Mouse (Mus musculus): ENCODE data around the gene Vps37d.
"Not testable (repeated sequence)": the region's sequence is repeated elsewhere in the genome, so short reads cannot be mapped to it uniquely, and the experiment has no call there.

Vps37d gene

DNA sequence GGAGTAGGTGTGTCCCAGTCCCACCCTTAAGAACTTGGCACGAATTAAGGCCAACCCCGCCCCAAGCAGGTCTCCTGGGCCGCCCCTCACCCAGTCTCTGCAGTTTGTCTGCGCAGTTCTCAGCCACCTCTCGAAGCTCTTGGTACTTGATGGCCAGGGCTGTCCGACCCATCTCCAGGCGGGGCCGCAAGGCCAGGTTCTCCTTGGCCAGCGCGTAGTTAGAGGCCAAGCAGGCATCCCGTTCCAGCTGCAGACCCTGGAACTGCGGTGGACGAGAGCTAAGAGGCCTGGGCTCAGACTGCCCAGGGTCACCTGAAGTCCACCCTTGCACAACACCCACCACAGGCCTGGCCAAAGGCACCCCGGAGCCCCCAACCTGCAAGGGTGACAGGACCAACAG, 1.7 kb downstream of the Vps37d start:
- DNase-seq (ENCODE audit: inconsistent age in 2 of 2, low spot score in 1 of 2): no peak

GRCm38 (mm10) chr5:135075655-135076054, 2.4 kb downstream of the Vps37d start:
- DNase-seq (ENCODE audit: inconsistent age in 2 of 2, low spot score in 1 of 2): no peak

DNA sequence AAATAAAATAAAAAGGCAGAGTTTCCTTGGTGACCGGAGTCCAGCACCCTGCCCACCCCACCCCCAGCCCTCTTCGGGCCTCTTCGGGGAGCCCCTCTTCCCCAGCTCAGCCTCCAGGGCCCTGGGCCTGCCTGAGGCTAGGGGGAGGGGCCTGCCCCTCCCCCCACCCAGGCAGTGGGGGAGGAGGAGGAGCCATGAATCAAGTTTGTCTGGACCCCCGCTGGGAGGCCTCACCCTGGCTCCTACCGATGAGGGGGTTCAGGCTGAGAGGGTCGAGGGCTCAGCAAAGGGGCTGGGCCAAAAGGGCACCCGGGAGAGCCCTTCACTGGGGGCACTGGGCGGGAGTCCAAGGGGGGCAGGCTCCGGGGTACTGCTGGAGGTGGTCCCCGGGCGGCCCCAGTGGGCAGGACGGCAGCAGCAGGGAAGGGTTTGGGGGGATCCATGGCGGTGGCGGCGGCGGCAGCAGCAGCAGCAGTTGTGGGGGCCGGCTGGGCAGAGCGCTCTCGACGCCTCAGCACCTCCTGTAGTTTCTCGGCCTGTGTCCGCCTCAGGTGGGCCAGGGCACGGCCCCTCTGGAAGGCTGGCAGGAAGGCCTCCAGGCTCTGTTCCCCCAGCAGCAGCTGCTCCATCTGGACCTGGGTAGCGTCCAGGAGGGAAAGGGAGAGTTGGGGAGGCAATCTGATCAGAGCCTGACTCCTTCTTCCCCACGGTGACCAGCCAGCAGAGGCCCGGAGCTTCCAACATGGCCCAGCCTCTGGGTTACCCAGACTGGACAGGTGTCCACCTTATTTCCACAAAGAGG, 4.5 kb downstream of the Vps37d start:
- DNase-seq (ENCODE audit: inconsistent age in 2 of 2, low spot score in 1 of 2): no peak

DNA sequence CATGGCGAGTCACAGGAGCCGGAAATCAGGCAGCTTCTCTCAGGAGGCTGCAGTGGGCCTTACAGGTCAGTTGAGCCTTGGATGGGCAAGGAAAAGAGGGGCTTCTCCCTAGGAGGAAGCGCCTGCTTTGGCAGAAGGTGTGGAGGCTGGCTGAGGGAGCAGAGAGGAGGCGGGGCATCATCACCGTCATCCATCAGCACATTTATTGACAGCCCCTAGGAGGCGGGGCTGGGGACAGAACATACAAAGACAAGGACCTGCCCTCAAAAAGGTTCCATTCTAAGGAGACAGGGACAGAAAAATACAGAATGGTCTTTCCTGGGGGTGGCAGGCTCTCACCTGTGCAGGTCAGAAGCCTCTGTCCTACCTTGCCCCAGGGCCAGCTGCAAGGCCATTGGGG, 5.3 kb downstream of the Vps37d start:
- DNase-seq (ENCODE audit: inconsistent age in 2 of 2, low spot score in 1 of 2): no peak

DNA sequence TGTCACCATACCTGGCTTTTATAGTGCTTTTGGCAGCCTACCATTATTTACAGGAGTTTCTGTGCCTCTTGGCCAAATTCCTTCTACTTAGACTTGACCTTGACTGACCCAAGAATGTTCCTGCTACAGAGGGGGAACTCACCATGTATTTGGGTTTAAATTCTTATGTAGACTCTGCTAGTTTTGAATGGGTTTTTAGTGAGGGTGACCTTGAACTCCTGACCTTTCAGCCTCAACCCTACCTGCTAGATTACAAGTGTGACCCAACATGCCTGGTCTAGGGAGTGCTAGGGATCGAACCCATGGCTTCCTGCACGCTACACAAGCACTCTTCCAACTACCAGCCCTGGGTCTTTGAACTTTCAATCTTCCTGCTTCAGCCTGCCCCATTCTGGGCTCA, 6.0 kb downstream of the Vps37d start:
- no peak for DNase-seq (ENCODE audit: inconsistent age in 2 of 2, low spot score in 1 of 2)

DNA sequence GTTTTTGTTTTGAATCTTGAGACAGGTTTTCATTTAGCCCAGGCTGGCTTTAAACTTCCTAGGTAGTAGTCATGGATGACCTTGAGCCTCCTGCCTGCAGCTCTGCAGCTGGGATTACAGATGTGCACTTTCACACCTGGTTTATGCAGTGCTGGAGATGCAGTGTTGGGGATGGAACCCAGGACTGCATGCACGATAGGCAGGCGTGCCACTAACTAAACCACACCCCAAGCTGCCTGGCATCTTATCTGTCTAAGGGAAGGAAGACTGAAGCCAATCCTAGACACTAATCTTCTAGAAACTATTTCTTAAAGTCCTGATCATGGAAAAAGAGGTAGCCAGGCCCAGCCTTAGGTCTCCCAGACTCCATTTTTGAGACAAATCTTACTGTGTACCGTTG, 7.6 kb downstream of the Vps37d start:
- DNase-seq (ENCODE audit: inconsistent age in 2 of 2, low spot score in 1 of 2): no peak

DNA sequence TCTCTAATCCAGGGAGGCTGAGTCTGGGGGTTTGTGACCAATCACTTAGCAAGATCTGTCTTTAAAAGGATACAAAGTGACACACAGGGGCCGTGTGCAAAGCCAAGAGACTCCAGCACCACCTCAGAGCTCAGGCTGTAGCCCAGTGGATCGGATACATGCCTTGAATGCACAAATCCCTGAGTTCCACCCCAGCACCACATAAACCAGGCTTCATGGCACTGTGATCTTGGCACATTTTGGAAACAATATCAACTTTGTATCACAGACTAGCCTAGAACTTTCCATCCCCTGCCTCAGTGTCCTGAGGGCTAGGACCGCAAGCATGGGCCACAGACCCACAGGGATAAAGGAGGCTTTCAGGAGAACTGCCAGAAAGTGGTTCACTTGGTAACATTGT, 12.1 kb downstream of the Vps37d start:
- DNase-seq (ENCODE audit: inconsistent age in 2 of 2, low spot score in 1 of 2): no peak

- not testable (repeated sequence) for DNase-seq (ENCODE audit: inconsistent age in 2 of 2, low spot score in 1 of 2)
These were observed 13.1 kb downstream of the Vps37d start, which contains the start of gene Bud23 for GRCm38 (mm10) chr5:135064909-135065446. Gene Bud23, minus strand, starts transcription at chr5:135064959.

DNA sequence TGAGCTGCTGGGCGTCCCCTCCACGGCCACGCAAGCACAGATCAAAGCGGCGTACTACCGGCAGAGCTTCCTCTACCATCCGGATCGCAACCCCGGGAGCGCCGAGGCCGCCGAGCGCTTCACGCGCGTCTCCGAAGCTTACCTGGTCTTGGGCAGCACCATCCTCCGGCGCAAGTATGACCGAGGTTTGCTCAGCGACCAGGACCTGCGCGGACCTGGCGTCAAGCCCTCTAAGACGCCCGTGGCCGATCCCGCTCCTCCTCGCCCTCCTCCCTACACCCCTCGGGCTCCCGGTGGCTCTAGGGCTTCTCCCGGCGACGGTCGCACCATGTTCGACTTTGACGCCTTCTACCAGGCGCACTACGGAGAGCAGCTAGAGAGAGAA, 13.7 kb downstream of the Vps37d start:
- DNase-seq (ENCODE audit: inconsistent age in 2 of 2, low spot score in 1 of 2): no peak

- peak; percentile 97 to 98 for DNase-seq (ENCODE audit: inconsistent age in 2 of 2, low spot score in 1 of 2)
These were observed 14.3 kb downstream of the Vps37d start, which contains the start of gene Dnajc30 for GRCm38 (mm10) chr5:135063629-135064381. Gene Dnajc30, plus strand, starts transcription at chr5:135064202.

- DNase-seq (ENCODE audit: inconsistent age in 2 of 2, low spot score in 1 of 2): no peak
These were observed 24.7 kb downstream of the Vps37d start for GRCm38 (mm10) chr5:135053356-135053755.

DNA sequence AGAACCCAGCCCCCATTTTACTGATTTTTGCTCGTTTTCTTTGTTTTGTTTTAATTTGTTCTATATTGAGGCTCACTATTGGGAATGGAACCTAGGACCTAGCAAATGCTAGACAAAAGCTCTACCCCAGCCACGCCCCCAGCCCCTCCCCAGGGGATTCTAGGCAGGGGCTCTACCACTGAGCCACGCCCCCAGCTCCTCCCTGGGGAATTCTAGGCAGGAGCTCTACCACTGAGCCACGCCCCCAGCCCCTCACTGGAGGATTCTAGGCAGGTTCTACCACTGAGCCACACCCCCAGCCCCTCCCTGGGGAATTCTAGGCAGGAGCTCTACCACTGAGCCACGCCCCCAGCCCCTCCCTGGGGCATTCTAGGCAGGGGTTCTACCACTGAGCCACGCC, 28.8 kb downstream of the Vps37d start:
- not testable (repeated sequence) for DNase-seq (ENCODE audit: inconsistent age in 2 of 2, low spot score in 1 of 2)

- no peak for DNase-seq (ENCODE audit: inconsistent age in 2 of 2, low spot score in 1 of 2)
These were observed 29.5 kb downstream of the Vps37d start for GRCm38 (mm10) chr5:135048539-135048938.

GRCm38 (mm10) chr5:135044575-135044974, 33.5 kb downstream of the Vps37d start:
- no peak for DNase-seq (ENCODE audit: inconsistent age in 2 of 2, low spot score in 1 of 2)

GRCm38 (mm10) chr5:135042105-135042788, 35.8 kb downstream of the Vps37d start:
- DNase-seq (ENCODE audit: inconsistent age in 2 of 2, low spot score in 1 of 2): no peak

DNA sequence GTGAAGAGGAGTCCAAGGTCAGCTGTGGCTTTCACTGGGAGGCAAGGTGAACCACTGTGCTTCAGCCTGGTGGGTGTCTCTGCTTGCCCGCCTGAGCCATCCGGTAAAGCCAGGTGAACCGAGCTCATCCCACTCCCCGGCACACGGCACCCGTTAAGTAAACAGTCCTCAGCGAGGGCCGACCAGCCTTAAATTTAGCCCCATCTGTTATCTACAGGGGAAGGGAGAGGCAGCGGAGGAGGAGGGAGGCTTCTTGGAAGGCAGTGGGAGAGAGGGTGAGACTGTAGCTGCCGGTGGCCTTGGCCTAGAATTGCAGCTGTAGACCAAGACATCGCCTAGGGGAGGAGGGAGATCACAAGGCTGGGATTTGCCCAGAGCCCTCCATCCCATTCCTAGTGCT, 37.3 kb downstream of the Vps37d start:
- DNase-seq (ENCODE audit: inconsistent age in 2 of 2, low spot score in 1 of 2): peak; percentile 72 to 86

DNA sequence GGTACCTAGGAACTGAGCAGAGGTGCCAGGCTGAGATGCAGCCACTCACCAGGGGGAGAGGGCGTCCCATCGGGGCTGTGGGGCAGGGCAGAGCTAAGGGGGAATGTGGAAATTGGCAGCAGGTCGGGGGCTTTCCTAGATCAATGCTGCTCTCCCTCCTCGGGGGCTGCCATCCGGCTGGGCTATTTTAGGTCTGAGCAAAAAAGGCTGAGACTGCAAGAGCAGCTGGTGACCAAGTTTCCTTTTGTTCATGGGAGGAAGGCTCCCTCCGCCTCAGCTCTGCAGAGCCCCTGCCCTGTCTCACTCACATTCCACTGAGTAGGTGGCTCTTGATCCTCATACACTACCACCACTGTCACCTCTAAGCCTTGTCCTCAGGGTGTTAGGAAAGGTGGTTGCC, 38.0 kb downstream of the Vps37d start:
- DNase-seq (ENCODE audit: inconsistent age in 2 of 2, low spot score in 1 of 2): no peak

DNA sequence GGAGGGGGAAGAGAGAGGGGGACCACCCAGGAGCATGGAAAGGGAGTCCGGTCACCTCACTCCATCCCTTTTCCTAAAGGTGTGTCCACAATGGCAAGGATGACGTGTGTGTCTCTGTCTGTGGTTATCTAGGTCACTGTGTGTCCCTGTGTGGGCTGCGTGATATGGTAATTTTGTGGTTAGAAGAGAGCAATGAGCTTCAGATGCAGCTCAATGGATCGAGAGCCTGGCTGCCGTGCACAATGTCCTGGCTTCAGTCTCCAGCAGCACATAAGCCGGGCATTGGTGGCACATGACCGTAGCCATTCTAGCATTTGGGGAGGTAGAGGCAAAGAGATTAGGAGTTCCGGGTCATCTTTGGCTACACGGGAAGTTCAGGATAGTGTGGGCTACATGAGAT, 38.5 kb downstream of the Vps37d start:
- no peak for DNase-seq (ENCODE audit: inconsistent age in 2 of 2, low spot score in 1 of 2)

GRCm38 (mm10) chr5:135037946-135038345, 40.1 kb downstream of the Vps37d start:
- DNase-seq (ENCODE audit: inconsistent age in 2 of 2, low spot score in 1 of 2): no peak

GRCm38 (mm10) chr5:135035608-135036359, 42.3 kb downstream of the Vps37d start:
- DNase-seq (ENCODE audit: inconsistent age in 2 of 2, low spot score in 1 of 2): peak in 1 of 2 experiments; percentile 82

DNA sequence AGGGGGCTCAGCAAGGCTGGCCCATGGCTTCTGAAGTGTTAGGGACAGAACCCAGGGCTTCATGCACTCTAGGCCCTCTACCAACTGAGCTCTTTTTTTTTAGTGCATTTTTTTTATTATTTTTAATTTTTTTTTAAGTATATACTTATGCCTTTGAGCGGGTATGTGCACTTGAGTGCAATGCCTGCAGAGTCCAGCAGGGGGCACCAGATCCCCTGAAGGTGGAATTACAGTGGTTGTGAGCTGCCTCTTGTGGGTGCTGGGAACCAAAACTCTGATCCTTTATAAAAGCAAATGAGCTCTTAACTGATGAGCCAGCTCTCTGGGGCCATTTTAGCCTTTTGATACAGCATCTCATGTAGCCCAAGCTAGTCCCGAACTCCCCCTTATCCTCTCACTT, 43.5 kb downstream of the Vps37d start:
- DNase-seq (ENCODE audit: inconsistent age in 2 of 2, low spot score in 1 of 2): no peak

All from adrenal gland, adult (tissue).